Comparison of ENCODE assay signal across 16 mouse cellular contexts in the genomic region with DNA sequence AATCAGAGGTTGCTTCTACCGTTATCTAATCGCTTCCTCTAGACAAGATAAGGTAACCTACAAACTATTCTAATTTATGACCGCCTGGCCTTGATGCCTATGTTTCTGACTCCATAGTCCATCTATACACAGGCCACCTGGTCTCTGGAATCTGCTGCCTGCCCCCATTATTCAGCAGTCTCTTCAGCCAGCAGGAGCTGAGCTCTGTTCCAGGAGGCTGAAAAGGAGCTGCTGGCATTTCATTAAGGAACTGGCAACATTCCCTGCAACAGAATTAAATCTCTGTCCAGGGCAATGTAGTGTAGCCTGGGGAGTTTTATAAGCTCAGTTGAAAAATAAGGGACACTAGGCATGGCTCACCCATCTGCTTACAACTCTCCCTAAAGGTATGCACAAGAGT. TPM values are rescaled to one million over a fixed set of nuclear protein-coding genes. Genes with fewer than 3 reads are reported as not detected.
DNase-seq lines count a peak whose midpoint lies in the region; ATAC-seq lines count a peak whose summit lies in the region.
"Had no signal": no experiment of that assay in that cellular context is flagged by ENCODE, and none has a peak within 500 bp of the region (broad histone marks: within the 10 kb centered on the region; RNA-seq: fewer than 3 reads in every experiment).

No protein-coding gene starts in this region.

- H3K9ac ChIP-seq in hindbrain, embryonic 13.5 days, result no peak overlapping the region
- H3K9ac ChIP-seq in hindbrain, embryonic 12.5 days, result no peak overlapping the region
- no peak overlapping the region for H3K9ac ChIP-seq in midbrain, embryonic 16.5 days (ENCODE audit: low read depth, low read length)
- H3K9ac ChIP-seq in midbrain, embryonic 11.5 days (ENCODE audit: low read length), result no peak overlapping the region
- H3K9ac ChIP-seq: embryonic facial prominence, embryonic 15.5 days; limb, embryonic 12.5 days; lung, embryonic 14.5 days; neural tube, embryonic 12.5 days had no signal

- DNase-seq in midbrain, embryonic 11.5 days (ENCODE audit: low spot score, missing footprints), result no peak
- peak; percentile 83 to 85 for DNase-seq in cerebellum, postnatal 25 days
- DNase-seq in adipocyte (ENCODE audit: low spot score), result no peak
- no peak for DNase-seq in spleen, adult 18-20 months
- DNase-seq: adrenal gland, postnatal 10 days; heart, postnatal 36 days; lung, embryonic 14.5 days; right cerebral cortex, postnatal 25 days had no signal

- peak; percentile 50 for ATAC-seq in hindbrain, embryonic 13.5 days (ENCODE audit: low FRiP score)
- no peak for ATAC-seq in hindbrain, embryonic 12.5 days (ENCODE audit: low FRiP score)
- peak; percentile 41 for ATAC-seq in midbrain, embryonic 16.5 days
- no peak for ATAC-seq in midbrain, embryonic 11.5 days (ENCODE audit: low FRiP score)
- ATAC-seq: Patski had no signal

- no peaks in the 10 kb centered on the region for H3K9me3 ChIP-seq in hindbrain, embryonic 13.5 days
- H3K9me3 ChIP-seq in hindbrain, embryonic 12.5 days (replicated peaks), result no peaks in the 10 kb centered on the region
- H3K9me3 ChIP-seq in midbrain, embryonic 16.5 days (replicated peaks; ENCODE audit: control insufficient read depth, low read length, poor library complexity, severe bottlenecking), result no peaks in the 10 kb centered on the region
- H3K9me3 ChIP-seq in midbrain, embryonic 11.5 days (ENCODE audit: control insufficient read depth, low read length), result no peaks in the 10 kb centered on the region
- H3K9me3 ChIP-seq: embryonic facial prominence, embryonic 15.5 days; limb, embryonic 12.5 days; megakaryocyte, embryonic 14.5 days; neural tube, embryonic 12.5 days had no signal

- peaks cover 13% of the 10 kb centered on the region for H3K4me1 ChIP-seq in hindbrain, embryonic 13.5 days (replicated peaks)
- H3K4me1 ChIP-seq in hindbrain, embryonic 12.5 days, result no peaks in the 10 kb centered on the region
- H3K4me1 ChIP-seq in midbrain, embryonic 16.5 days (ENCODE audit: control insufficient read depth, insufficient read depth, low read length), result peaks cover 3% of the 10 kb centered on the region; the same call in 1 of the 2 replicates
- H3K4me1 ChIP-seq in midbrain, embryonic 11.5 days (ENCODE audit: control insufficient read depth, insufficient read depth, low read length), result 0 out of 2 replicates have a peak, but pooled peaks cover 3% of the 10 kb centered on the region
- H3K4me1 ChIP-seq: embryonic facial prominence, embryonic 15.5 days; limb, embryonic 12.5 days; neural tube, embryonic 12.5 days had no signal

- H3K4me2 ChIP-seq in hindbrain, embryonic 13.5 days, result no peak overlapping the region
- H3K4me2 ChIP-seq in hindbrain, embryonic 12.5 days (replicated peaks), result no peak overlapping the region
- no peak overlapping the region for H3K4me2 ChIP-seq in midbrain, embryonic 16.5 days (ENCODE audit: low read length)
- H3K4me2 ChIP-seq in midbrain, embryonic 11.5 days, result no peak overlapping the region
- H3K4me2 ChIP-seq: embryonic facial prominence, embryonic 15.5 days; limb, embryonic 12.5 days; lung, embryonic 14.5 days; neural tube, embryonic 12.5 days had no signal

- peak overlapping the region; percentile 35; the same call in 1 of the 2 replicates for H3K27ac ChIP-seq in hindbrain, embryonic 13.5 days
- no peak overlapping the region for H3K27ac ChIP-seq in hindbrain, embryonic 12.5 days
- 0 out of 2 replicates have a peak overlapping the region, but pooled peaks have one; percentile 1 for H3K27ac ChIP-seq in midbrain, embryonic 16.5 days (ENCODE audit: low read length)
- no peak overlapping the region for H3K27ac ChIP-seq in midbrain, embryonic 11.5 days (ENCODE audit: low read depth, low read length)
- H3K27ac ChIP-seq: embryonic facial prominence, embryonic 15.5 days; limb, embryonic 12.5 days; neural tube, embryonic 12.5 days had no signal

- H3K27me3 ChIP-seq in hindbrain, embryonic 13.5 days, result no peaks in the 10 kb centered on the region
- H3K27me3 ChIP-seq in hindbrain, embryonic 12.5 days, result no peaks in the 10 kb centered on the region
- H3K27me3 ChIP-seq in midbrain, embryonic 16.5 days (ENCODE audit: control insufficient read depth, insufficient read depth, low read depth, low read length), result no peaks in the 10 kb centered on the region
- no peaks in the 10 kb centered on the region for H3K27me3 ChIP-seq in midbrain, embryonic 11.5 days (ENCODE audit: control insufficient read depth, insufficient read depth, low read length)
- H3K27me3 ChIP-seq: embryonic facial prominence, embryonic 15.5 days; limb, embryonic 12.5 days; neural tube, embryonic 12.5 days; Patski had no signal

- H3K36me3 ChIP-seq in hindbrain, embryonic 13.5 days, result no peaks in the 10 kb centered on the region
- no peaks in the 10 kb centered on the region for H3K36me3 ChIP-seq in hindbrain, embryonic 12.5 days
- no peaks in the 10 kb centered on the region for H3K36me3 ChIP-seq in midbrain, embryonic 16.5 days (ENCODE audit: control insufficient read depth, insufficient read depth, low read length)
- H3K36me3 ChIP-seq in midbrain, embryonic 11.5 days (ENCODE audit: control insufficient read depth, insufficient read depth, low read length), result no peaks in the 10 kb centered on the region
- H3K36me3 ChIP-seq: embryonic facial prominence, embryonic 15.5 days; limb, embryonic 12.5 days; neural tube, embryonic 12.5 days had no signal

- WGBS in hindbrain, embryonic 13.5 days, result 78% methylated on average over 3 of the region's 3 CpGs
- WGBS in hindbrain, embryonic 12.5 days, result 91% methylated on average over 3 of the region's 3 CpGs
- 81% methylated on average over 3 of the region's 3 CpGs for WGBS in midbrain, embryonic 16.5 days
- WGBS in midbrain, embryonic 11.5 days, result 93% methylated on average over 3 of the region's 3 CpGs

- no peak overlapping the region for H3K4me3 ChIP-seq in hindbrain, embryonic 13.5 days
- no peak overlapping the region for H3K4me3 ChIP-seq in hindbrain, embryonic 12.5 days
- H3K4me3 ChIP-seq in midbrain, embryonic 16.5 days (ENCODE audit: low read depth, low read length), result no peak overlapping the region
- no peak overlapping the region for H3K4me3 ChIP-seq in midbrain, embryonic 11.5 days (ENCODE audit: low read depth, low read length)
- H3K4me3 ChIP-seq: embryonic facial prominence, embryonic 15.5 days; limb, embryonic 12.5 days; megakaryocyte, embryonic 14.5 days; neural tube, embryonic 12.5 days had no signal

RNA-seq across cellular contexts. Expression of a gene that starts 11.0 kb away (rescaled TPM):
- polyA plus RNA-seq in hindbrain, embryonic 13.5 days (2015; fragmentation: Nextera tagmentation; extraction: Ambion mirVana), result 0.22 TPM in 1 of 2 replicates, not detected in the other
- 0.25 TPM in 1 of 2 replicates, not detected in the other for polyA plus RNA-seq in hindbrain, embryonic 12.5 days (2016; fragmentation: Nextera tagmentation; extraction: Ambion mirVana)
- 0.19 and 0.34 TPM in 2 replicates for polyA plus RNA-seq in midbrain, embryonic 16.5 days (2015; fragmentation: Nextera tagmentation; extraction: Ambion mirVana)
- 0.29 and 0.39 TPM in 2 replicates for polyA plus RNA-seq in midbrain, embryonic 11.5 days (2014; fragmentation: Nextera tagmentation; extraction: Ambion mirVana)
- polyA plus RNA-seq: embryonic facial prominence, embryonic 15.5 days; neural tube, embryonic 12.5 days had no signal

RNA-seq across cellular contexts. Expression of a gene that starts 51.2 kb away (rescaled TPM):
- 20.5 and 22.9 TPM in 2 replicates for polyA plus RNA-seq in hindbrain, embryonic 13.5 days (2015; fragmentation: Nextera tagmentation; extraction: Ambion mirVana)
- polyA plus RNA-seq in hindbrain, embryonic 12.5 days (2016; fragmentation: Nextera tagmentation; extraction: Ambion mirVana), result 30.2 and 32.5 TPM in 2 replicates
- polyA plus RNA-seq in midbrain, embryonic 16.5 days (2015; fragmentation: Nextera tagmentation; extraction: Ambion mirVana), result 17.2 and 18.8 TPM in 2 replicates
- 49.6 and 52.4 TPM in 2 replicates for polyA plus RNA-seq in midbrain, embryonic 11.5 days (2014; fragmentation: Nextera tagmentation; extraction: Ambion mirVana)

RNA-seq across cellular contexts. Expression of a gene that starts 51.3 kb away (rescaled TPM):
- 33.6 and 33.7 TPM in 2 replicates for polyA plus RNA-seq in hindbrain, embryonic 13.5 days (2015; fragmentation: Nextera tagmentation; extraction: Ambion mirVana)
- polyA plus RNA-seq in hindbrain, embryonic 12.5 days (2016; fragmentation: Nextera tagmentation; extraction: Ambion mirVana), result 43.3 and 45.1 TPM in 2 replicates
- 31.9 and 35.3 TPM in 2 replicates for polyA plus RNA-seq in midbrain, embryonic 16.5 days (2015; fragmentation: Nextera tagmentation; extraction: Ambion mirVana)
- polyA plus RNA-seq in midbrain, embryonic 11.5 days (2014; fragmentation: Nextera tagmentation; extraction: Ambion mirVana), result 59.3 and 64.1 TPM in 2 replicates

Comparison
In these comparisons a context has a peak if more than half of its experiments do, and no peak if none do; other contexts are left out.
1. ATAC-seq: peak in hindbrain, embryonic 13.5 days (single experiment) and midbrain, embryonic 16.5 days (single experiment); none in hindbrain, embryonic 12.5 days (single experiment) and midbrain, embryonic 11.5 days (single experiment).
2. H3K27ac ChIP-seq: peak in hindbrain, embryonic 13.5 days (single experiment) and midbrain, embryonic 16.5 days (single experiment); none in hindbrain, embryonic 12.5 days (single experiment) and midbrain, embryonic 11.5 days (single experiment).
3. DNase-seq: peak in cerebellum, postnatal 25 days (2 of 2); none in midbrain, embryonic 11.5 days (single experiment), adipocyte (single experiment) and spleen, adult 18-20 months (0 of 2).